Mouse (Mus musculus): ENCODE data around the gene Atxn7l3b. TPM values are rescaled to one million over a fixed set of nuclear protein-coding genes. Genes with fewer than 3 reads are reported as not detected.

The Atxn7l3b gene
- polyA plus RNA-seq, 1 experiment: 28.9 TPM

GRCm38 (mm10) chr10:112876655-112877393, 52.0 kb downstream of the Atxn7l3b start:
- no peak for DNase-seq (ENCODE audit: low read depth)
